Mouse (Mus musculus) liver, embryonic 12.5 days (tissue): ENCODE results near the gene Itpripl1. TPM values are rescaled to one million over a fixed set of nuclear protein-coding genes. Genes with fewer than 3 reads are reported as not detected.

Experiments used
- polyA plus RNA-seq: library from polyadenylated mRNA; unstranded; fragments of >200 nt; fragmentation: Nextera tagmentation; extraction: Ambion mirVana; gene quantifications from 2 replicates; pipeline ENCODE4 v1.2.1, GENCODE M21; 2016

Itpripl1 gene
- polyA plus RNA-seq, 1 experiment from 2014 or later, result 30.1 TPM

Other genes starting within 250 kb of the Itpripl1 start
- gene Sppl2a, start 210.2 kb downstream of the Itpripl1 start, polyA plus RNA-seq, result 23.6 and 25.0 TPM in 2 replicates
- gene Ap4e1, start 134.7 kb downstream of the Itpripl1 start, polyA plus RNA-seq, result 9.0 and 9.6 TPM in 2 replicates
- 64.6 and 65.7 TPM in 2 replicates for gene Blvra, start 72.8 kb downstream of the Itpripl1 start, polyA plus RNA-seq
- 73.3 and 75.2 TPM in 2 replicates for gene Ncaph, start 9.5 kb downstream of the Itpripl1 start, polyA plus RNA-seq
- gene 1810024B03Rik, start 64.8 kb upstream of the Itpripl1 start, polyA plus RNA-seq, result 1.6 and 1.7 TPM in 2 replicates
- gene Snrnp200, start 64.9 kb upstream of the Itpripl1 start, polyA plus RNA-seq, result 48.2 and 49.0 TPM in 2 replicates
- 45.0 and 49.7 TPM in 2 replicates for gene Ciao1, start 104.4 kb upstream of the Itpripl1 start, polyA plus RNA-seq
- 16.0 and 16.4 TPM in 2 replicates for gene Tmem127, start 104.5 kb upstream of the Itpripl1 start, polyA plus RNA-seq
- gene Stard7, start 126.8 kb upstream of the Itpripl1 start, polyA plus RNA-seq, result 78.4 and 78.5 TPM in 2 replicates
- gene Dusp2, start 192.7 kb upstream of the Itpripl1 start, polyA plus RNA-seq, result 7.3 and 8.0 TPM in 2 replicates
- not detected in 2 replicates for gene Astl, start 195.2 kb upstream of the Itpripl1 start, polyA plus RNA-seq
- 38.3 and 42.5 TPM in 2 replicates for gene Adra2b, start 219.8 kb upstream of the Itpripl1 start, polyA plus RNA-seq